Comparison of ENCODE assay signal across 8 mouse cellular contexts in the genomic region with DNA sequence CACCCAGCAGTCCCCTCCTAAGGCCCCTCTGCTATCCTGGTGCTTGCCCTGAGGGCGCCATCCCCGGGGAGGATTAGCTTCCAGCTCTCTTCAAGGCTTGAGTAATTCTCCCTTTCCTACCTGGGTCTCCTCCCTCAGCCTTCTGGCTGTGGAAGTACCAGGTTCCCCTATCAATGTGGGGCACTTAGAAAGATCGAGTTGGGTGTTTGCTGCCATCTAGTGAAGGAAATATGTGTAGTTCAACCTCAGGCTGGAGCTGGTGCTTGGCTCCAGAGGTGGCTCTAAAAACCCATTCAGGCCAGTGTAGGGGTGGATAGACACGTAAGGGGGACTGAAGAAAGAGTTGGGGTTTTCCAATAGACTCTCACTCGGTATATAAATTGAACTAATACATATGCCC. TPM values are rescaled to one million over a fixed set of nuclear protein-coding genes. Genes with fewer than 3 reads are reported as not detected.
DNase-seq lines count a peak whose midpoint lies in the region; ATAC-seq and TF ChIP-seq lines count a peak whose summit lies in the region.

No protein-coding gene starts in this region.

- H3K9me3 ChIP-seq in intestine, embryonic 14.5 days (ENCODE audit: control insufficient read depth, low read length), result 0 out of 2 replicates have a peak, but pooled peaks cover 3% of the 10 kb centered on the region
- no peaks in the 10 kb centered on the region for H3K9me3 ChIP-seq in intestine, embryonic 16.5 days (ENCODE audit: control insufficient read depth, low read length)
- H3K9me3 ChIP-seq in CH12.LX (replicated peaks; ENCODE audit: low read length), result no peaks in the 10 kb centered on the region
- no peaks in the 10 kb centered on the region for H3K9me3 ChIP-seq in lung, postnatal 0 days (ENCODE audit: low read length)

- ATAC-seq in intestine, embryonic 14.5 days (replicated peaks; ENCODE audit: low FRiP score, low TSS enrichment, low read depth), result no peak
- ATAC-seq in intestine, embryonic 16.5 days, result no peak
- ATAC-seq in hematopoietic stem cell, adult 5-6 weeks (replicated peaks in 1 of 2; ENCODE audit: insufficient read depth in 1 of 2, low FRiP score in 2 of 2, low TSS enrichment in 1 of 2, low read depth in 1 of 2, poor library complexity in 2 of 2, severe bottlenecking in 2 of 2), result peak; percentile 71 to 96
- ATAC-seq in lung, postnatal 0 days, result no peak

- H3K4me2 ChIP-seq in intestine, embryonic 14.5 days (ENCODE audit: low read length), result no peak overlapping the region
- no peak overlapping the region for H3K4me2 ChIP-seq in intestine, embryonic 16.5 days (ENCODE audit: low read depth, low read length)
- H3K4me2 ChIP-seq in CH12.LX (ENCODE audit: insufficient read depth, low read depth, poor library complexity, severe bottlenecking), result no peak overlapping the region
- H3K4me2 ChIP-seq in lung, postnatal 0 days (replicated peaks; ENCODE audit: low read depth, low read length), result no peak overlapping the region

- H3K4me1 ChIP-seq in intestine, embryonic 14.5 days (replicated peaks; ENCODE audit: control insufficient read depth, insufficient read depth, low read length), result no peaks in the 10 kb centered on the region
- no peaks in the 10 kb centered on the region for H3K4me1 ChIP-seq in intestine, embryonic 16.5 days (ENCODE audit: control insufficient read depth, insufficient read depth, low read length)
- no peaks in the 10 kb centered on the region for H3K4me1 ChIP-seq in CH12.LX (ENCODE audit: control insufficient read depth in 1 of 2, insufficient read depth in 2 of 2)
- no peaks in the 10 kb centered on the region for H3K4me1 ChIP-seq in lung, postnatal 0 days (ENCODE audit: insufficient read depth, low read depth, low read length)
- no peaks in the 10 kb centered on the region for H3K4me1 ChIP-seq in thymus, adult 2 months (replicated peaks; ENCODE audit: control insufficient read depth, insufficient read depth, low read length)

- WGBS in intestine, embryonic 14.5 days, result 15% methylated on average over 5 of the region's 5 CpGs
- 15% methylated on average over 5 of the region's 5 CpGs for WGBS in intestine, embryonic 16.5 days
- WGBS in lung, postnatal 0 days, result 8% methylated on average over 5 of the region's 5 CpGs
- WGBS in thymus, adult 2 months, result 11% methylated on average over 5 of the region's 5 CpGs

- H3K79me2 ChIP-seq in CH12.LX (replicated peaks; ENCODE audit: control insufficient read depth, extremely low read depth, insufficient read depth, poor library complexity, severe bottlenecking), result no peaks in the 10 kb centered on the region

- no peak overlapping the region for H3K9ac ChIP-seq in intestine, embryonic 14.5 days (ENCODE audit: low read length)
- no peak overlapping the region for H3K9ac ChIP-seq in intestine, embryonic 16.5 days (ENCODE audit: low read depth, low read length)
- H3K9ac ChIP-seq in CH12.LX (ENCODE audit: insufficient read depth, low read depth), result no peak overlapping the region
- no peak overlapping the region for H3K9ac ChIP-seq in lung, postnatal 0 days (replicated peaks; ENCODE audit: low read depth)

- TF ChIP-seq RAD21 in CH12.LX (IDR thresholded peaks at IDR 0.05; ENCODE audit: low read depth, low read length), result peak; percentile 77

- TF ChIP-seq CTCF in CH12.LX (conservative IDR thresholded peaks at IDR 0.05 in 1 of 2, IDR thresholded peaks at IDR 0.05 in 1 of 2; ENCODE audit: low read depth in 2 of 2, low read length in 2 of 2), result peak in 1 of 2 experiments; percentile 83; a peak in 2 of 4 replicates
- TF ChIP-seq CTCF in brain, embryonic 14.5 days (IDR thresholded peaks at IDR 0.05; ENCODE audit: borderline replicate concordance, extremely low read depth, insufficient read depth, insufficient read length), result peak; percentile 72; the same call in 1 of the 2 replicates
- peak; percentile 65 for TF ChIP-seq CTCF in lung, postnatal 0 days (IDR thresholded peaks at IDR 0.05)
- TF ChIP-seq CTCF in thymus, adult 2 months (IDR thresholded peaks at IDR 0.05; ENCODE audit: borderline replicate concordance, control insufficient read depth, extremely low read depth, insufficient read depth, low read length, poor library complexity), result no peak

- DNase-seq in intestine, embryonic 14.5 days (ENCODE audit: low spot score), result peak; percentile 53
- DNase-seq in CH12.LX (ENCODE audit: extremely low read depth), result peak; percentile 53
- peak; percentile 82 for DNase-seq in brain, embryonic 14.5 days (ENCODE audit: low read depth)
- DNase-seq in lung, postnatal 0 days (ENCODE audit: low spot score), result peak; percentile 39
- DNase-seq in thymus, adult 2 months, result peak; percentile 28
- DNase-seq in testis, postnatal 10 days (ENCODE audit: low spot score), result no peak

- H3K27ac ChIP-seq in intestine, embryonic 14.5 days (ENCODE audit: low read depth), result no peak overlapping the region
- H3K27ac ChIP-seq in intestine, embryonic 16.5 days (ENCODE audit: low read length), result no peak overlapping the region
- H3K27ac ChIP-seq in CH12.LX (ENCODE audit: insufficient read depth, low read depth), result no peak overlapping the region
- no peak overlapping the region for H3K27ac ChIP-seq in lung, postnatal 0 days (ENCODE audit: low read length)
- H3K27ac ChIP-seq in thymus, adult 2 months (ENCODE audit: control insufficient read depth, insufficient read depth, low read length), result no peak overlapping the region

- in situ Hi-C loops in CH12.LX (cut with MboI; ENCODE audit: low pct_ligation_motif_present, low pct_unique_long_range_greater_than_20kb, low sequenced_read_pairs), result loop anchor here (5.0 to 10.0 kb wide), 2 partner anchors 99 to 287 kb away; no protein-coding TSS in a partner anchor

- TF ChIP-seq POLR2A in CH12.LX (IDR thresholded peaks at IDR 0.05; ENCODE audit: low read depth, low read length), result no peak
- TF ChIP-seq POLR2A in brain, embryonic 14.5 days (IDR thresholded peaks at IDR 0.05; ENCODE audit: borderline replicate concordance, extremely low read depth, insufficient read depth, insufficient read length, poor library complexity, severe bottlenecking), result no peak
- no peak for TF ChIP-seq POLR2A in thymus, adult 2 months (IDR thresholded peaks at IDR 0.05; ENCODE audit: control insufficient read depth, extremely low read depth, insufficient read depth, low read length, poor library complexity)

- TF ChIP-seq EP300 in CH12.LX (IDR thresholded peaks at IDR 0.05; ENCODE audit: low read length), result no peak
- TF ChIP-seq EP300 in lung, postnatal 0 days (IDR thresholded peaks at IDR 0.05), result no peak

- H3K36me3 ChIP-seq in intestine, embryonic 14.5 days (ENCODE audit: control insufficient read depth, insufficient read depth, low read length), result no peaks in the 10 kb centered on the region
- H3K36me3 ChIP-seq in intestine, embryonic 16.5 days (ENCODE audit: control insufficient read depth, insufficient read depth, low read length), result no peaks in the 10 kb centered on the region
- H3K36me3 ChIP-seq in CH12.LX (replicated peaks in 1 of 2; ENCODE audit: control insufficient read depth in 1 of 2, insufficient read depth in 1 of 2, low read length in 1 of 2), result no peaks in the 10 kb centered on the region
- H3K36me3 ChIP-seq in lung, postnatal 0 days (ENCODE audit: insufficient read depth, low read length), result no peaks in the 10 kb centered on the region
- H3K36me3 ChIP-seq in thymus, adult 2 months (ENCODE audit: control insufficient read depth, insufficient read depth, low read length), result no peaks in the 10 kb centered on the region

- dilution Hi-C loops in CH12.LX (cut with MboI; ENCODE audit: extremely low pct_ligation_motif_present, extremely low pct_unique_long_range_greater_than_20kb, low sequenced_read_pairs), result no loop called here

- no peak overlapping the region for H3K4me3 ChIP-seq in intestine, embryonic 14.5 days (ENCODE audit: low read depth, low read length)
- H3K4me3 ChIP-seq in intestine, embryonic 16.5 days (ENCODE audit: low read length), result no peak overlapping the region
- H3K4me3 ChIP-seq in CH12.LX (replicated peaks in 1 of 3; ENCODE audit: low read depth in 2 of 3, low read length in 2 of 3, poor library complexity in 1 of 3), result no peak overlapping the region
- H3K4me3 ChIP-seq in lung, postnatal 0 days (ENCODE audit: low read depth, low read length), result no peak overlapping the region
- no peak overlapping the region for H3K4me3 ChIP-seq in thymus, adult 2 months (ENCODE audit: control insufficient read depth, insufficient read depth, low read length)

- no peaks in the 10 kb centered on the region for H3K27me3 ChIP-seq in intestine, embryonic 14.5 days (replicated peaks; ENCODE audit: control insufficient read depth, insufficient read depth, low read length)
- no peaks in the 10 kb centered on the region for H3K27me3 ChIP-seq in intestine, embryonic 16.5 days (replicated peaks; ENCODE audit: control insufficient read depth, insufficient read depth, low read length)
- H3K27me3 ChIP-seq in CH12.LX (replicated peaks), result no peaks in the 10 kb centered on the region
- H3K27me3 ChIP-seq in lung, postnatal 0 days (replicated peaks; ENCODE audit: insufficient read depth, low read length), result no peaks in the 10 kb centered on the region
- H3K27me3 ChIP-seq in thymus, adult 2 months (ENCODE audit: control insufficient read depth, insufficient read depth, low read length), result no peaks in the 10 kb centered on the region

TF ChIP-seq in CH12.LX, 34 proteins besides CTCF, POLR2A, EP300 and RAD21 (continues in another document):
- TF ChIP-seq NRF1 (IDR thresholded peaks at IDR 0.05; ENCODE audit: low read depth, low read length) (no peak), JUN (IDR thresholded peaks at IDR 0.05; ENCODE audit: insufficient read depth, low read depth, low read length) (no peak), TBP (conservative IDR thresholded peaks at IDR 0.05; ENCODE audit: low read depth, low read length) (no peak), ZC3H11A (IDR thresholded peaks at IDR 0.05; ENCODE audit: low read depth, low read length) (peak; percentile 43), SMC3 (IDR thresholded peaks at IDR 0.05; ENCODE audit: low read depth, low read length) (peak; percentile 83), MYC (IDR thresholded peaks at IDR 0.05; ENCODE audit: low read depth, low read length) (no peak), NELFE (IDR thresholded peaks at IDR 0.05; ENCODE audit: low read depth, low read length) (0 out of 2 replicates have a peak, but pooled peaks have one; percentile 27), ZKSCAN1 (IDR thresholded peaks at IDR 0.05; ENCODE audit: borderline replicate concordance, low read depth, low read length) (no peak), MAZ (IDR thresholded peaks at IDR 0.05; ENCODE audit: low read depth, low read length) (0 out of 2 replicates have a peak, but pooled peaks have one; percentile 38)

RNA-seq across cellular contexts. Expression of gene Scn10a, which starts 32.4 kb away (rescaled TPM):
- polyA plus RNA-seq in intestine, embryonic 14.5 days (2014; fragmentation: Nextera tagmentation; extraction: Ambion mirVana), result not detected in 2 replicates
- polyA plus RNA-seq in intestine, embryonic 16.5 days (2015; fragmentation: Nextera tagmentation; extraction: Ambion mirVana), result 0.02 TPM in 1 of 2 replicates, not detected in the other
- total RNA-seq in CH12.LX (2012; rRNA removed) (not detected in 2 replicates), CH12.LX (2014; rRNA removed) (not detected in 2 replicates)
- not detected in 2 replicates for polyA plus RNA-seq in CH12.LX (2012; ENCODE audit: insufficient read length, low read depth)
- polyA plus RNA-seq in brain, embryonic 14.5 days (2012; rRNA removed), result 0.44 and 0.90 TPM in 2 replicates
- total RNA-seq in hematopoietic stem cell, adult 5-6 weeks (2017), result not detected in 2 replicates
- polyA plus RNA-seq in lung, postnatal 0 days (2015; fragmentation: Nextera tagmentation; extraction: Ambion mirVana), result 0.02 TPM in 2 replicates
- polyA plus RNA-seq in thymus, adult 2 months (2012; rRNA removed), result 0.09 and 0.20 TPM in 2 replicates

Comparison
In these comparisons a context has a peak if more than half of its experiments do, and no peak if none do; other contexts are left out.
1. ATAC-seq: peak in hematopoietic stem cell, adult 5-6 weeks (2 of 2); none in intestine, embryonic 14.5 days (single experiment), intestine, embryonic 16.5 days (single experiment) and lung, postnatal 0 days (single experiment).